Mouse (Mus musculus) thymus, postnatal 10 days (tissue): Measurements from ENCODE around the gene H2-D1.

Source experiments
- DNase-seq, 2 experiments: peaks; one replicate each; pipeline ENCODE4 v3.0.0; 2021; ENCODE audit warnings: low spot score in 2 of 2

Gene H2-D1

GRCm38 (mm10) chr17:35240384-35241304 is 21.9 kb upstream of the H2-D1 start:
- DNase-seq, result no peak

GRCm38 (mm10) chr17:35241305-35242014 is 21.1 kb upstream of the H2-D1 start, which contains the start of gene Ddx39b:
Gene Ddx39b (plus strand): TSS chr17:35241746.
- peak; percentile 95 for DNase-seq

GRCm38 (mm10) chr17:35242015-35242941 is 20.3 kb upstream of the H2-D1 start:
- DNase-seq, result peak; percentile 48

GRCm38 (mm10) chr17:35243086-35243485 is 19.4 kb upstream of the H2-D1 start:
- DNase-seq, result no peak

- DNase-seq, result no peak
Measured at GRCm38 (mm10) chr17:35244999-35245398, 17.5 kb upstream of the H2-D1 start.

- peak in 1 of 2 experiments; percentile 42 for DNase-seq
Measured at GRCm38 (mm10) chr17:35245731-35246623, 16.6 kb upstream of the H2-D1 start.

- DNase-seq, result no peak
Measured at GRCm38 (mm10) chr17:35247144-35247543, 15.4 kb upstream of the H2-D1 start.

- DNase-seq, result no peak
Measured at GRCm38 (mm10) chr17:35248986-35249385, 13.5 kb upstream of the H2-D1 start.

GRCm38 (mm10) chr17:35249451-35250197 is 12.9 kb upstream of the H2-D1 start:
- DNase-seq, result no peak

GRCm38 (mm10) chr17:35250348-35251120 is 12.0 kb upstream of the H2-D1 start:
- no peak for DNase-seq

GRCm38 (mm10) chr17:35251162-35251719 is 11.3 kb upstream of the H2-D1 start:
- DNase-seq, result no peak

GRCm38 (mm10) chr17:35251981-35252380 is 10.5 kb upstream of the H2-D1 start:
- DNase-seq, result no peak

- no peak for DNase-seq
Measured at GRCm38 (mm10) chr17:35252619-35253292, 9.8 kb upstream of the H2-D1 start.

GRCm38 (mm10) chr17:35253293-35254093 is 9.0 kb upstream of the H2-D1 start:
- no peak for DNase-seq

GRCm38 (mm10) chr17:35254241-35255098 is 8.1 kb upstream of the H2-D1 start:
- peak; percentile 59 to 74 for DNase-seq

GRCm38 (mm10) chr17:35255301-35255700 is 7.2 kb upstream of the H2-D1 start:
- DNase-seq, result no peak
